ENCODE assay signal across 23 mouse cellular contexts in the genomic region with DNA sequence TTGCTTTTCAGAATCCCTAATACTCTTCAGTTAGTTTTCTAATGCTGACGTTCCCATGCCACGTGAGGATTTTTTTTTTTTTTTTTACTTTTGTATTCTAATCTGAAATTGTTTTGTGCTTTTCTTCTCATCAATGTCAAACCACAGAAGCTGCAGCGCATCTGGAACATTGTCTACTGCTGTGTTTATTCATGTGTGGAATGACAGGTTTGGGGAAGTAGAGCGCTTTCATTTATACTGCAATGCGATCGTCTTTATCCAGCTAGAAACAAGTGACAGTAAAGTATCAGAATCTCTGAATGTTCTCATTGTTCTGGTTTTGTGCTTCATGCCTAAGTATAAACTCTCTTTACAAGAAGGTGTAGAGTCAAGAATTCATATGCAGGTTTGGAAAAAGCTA. TPM values are rescaled to one million over a fixed set of nuclear protein-coding genes. Genes with fewer than 3 reads are reported as not detected.
A peak's percentile ranks its signal among the peaks of the same experiment; 100 is the strongest.
DNase-seq lines count a peak whose midpoint lies in the region; ATAC-seq and TF ChIP-seq lines count a peak whose summit lies in the region.
"Had no signal": no experiment of that assay in that cellular context is flagged by ENCODE, and none has a peak within 500 bp of the region (broad histone marks: within the 10 kb centered on the region; RNA-seq: fewer than 3 reads in every experiment).

No protein-coding gene starts in this region.

- no peak for TF ChIP-seq CTCF in liver, postnatal 0 days (IDR thresholded peaks at IDR 0.05; ENCODE audit: low read depth)
- no peak for TF ChIP-seq CTCF in layer of hippocampus, adult 2 months (conservative IDR thresholded peaks at IDR 0.05)

- H3K4me3 ChIP-seq in liver, postnatal 0 days (ENCODE audit: low read depth, low read length): no peak overlapping the region
- H3K4me3 ChIP-seq in liver, embryonic 11.5 days (ENCODE audit: low read depth, low read length): no peak overlapping the region
- H3K4me3 ChIP-seq in layer of hippocampus, adult 2 months: no peak overlapping the region
- H3K4me3 ChIP-seq: embryonic facial prominence, embryonic 10.5 days; embryonic facial prominence, embryonic 12.5 days; forebrain, embryonic 12.5 days had no signal

- no peaks in the 10 kb centered on the region for H3K36me3 ChIP-seq in liver, postnatal 0 days (replicated peaks; ENCODE audit: insufficient read depth, low read length)
- H3K36me3 ChIP-seq in liver, embryonic 11.5 days (ENCODE audit: control insufficient read depth, insufficient read depth, low read length): no peaks in the 10 kb centered on the region
- H3K36me3 ChIP-seq: embryonic facial prominence, embryonic 10.5 days; embryonic facial prominence, embryonic 12.5 days; forebrain, embryonic 12.5 days had no signal

- H3K9ac ChIP-seq in liver, postnatal 0 days (replicated peaks): no peak overlapping the region
- no peak overlapping the region for H3K9ac ChIP-seq in liver, embryonic 11.5 days (ENCODE audit: low read depth, low read length)
- H3K9ac ChIP-seq: embryonic facial prominence, embryonic 12.5 days; forebrain, embryonic 12.5 days had no signal

- no peaks in the 10 kb centered on the region for H3K27me3 ChIP-seq in liver, postnatal 0 days (ENCODE audit: insufficient read depth, low read length)
- H3K27me3 ChIP-seq in liver, embryonic 11.5 days (replicated peaks; ENCODE audit: control insufficient read depth, insufficient read depth, low read length): no peaks in the 10 kb centered on the region
- H3K27me3 ChIP-seq: embryonic facial prominence, embryonic 12.5 days; forebrain, embryonic 12.5 days had no signal

- WGBS in liver, postnatal 0 days (ENCODE audit: insufficient replicate concordance): 75% methylated on average over 6 of the region's 6 CpGs
- 91% methylated on average over 6 of the region's 6 CpGs for WGBS in liver, embryonic 11.5 days

- H3K27ac ChIP-seq in liver, postnatal 0 days (ENCODE audit: low read depth): peak overlapping the region; percentile 34; the same call in 1 of the 2 replicates
- H3K27ac ChIP-seq in liver, embryonic 11.5 days (ENCODE audit: low read depth, low read length): no peak overlapping the region
- H3K27ac ChIP-seq in layer of hippocampus, adult 2 months: no peak overlapping the region
- H3K27ac ChIP-seq: embryonic facial prominence, embryonic 10.5 days; embryonic facial prominence, embryonic 12.5 days; forebrain, embryonic 12.5 days had no signal

- no peak for DNase-seq in liver, postnatal 0 days
- DNase-seq in liver, embryonic 11.5 days (ENCODE audit: low spot score): no peak
- DNase-seq in A20 (ENCODE audit: low read depth, low spot score): peak; percentile 88
- DNase-seq in B cell, adult 2 months: peak; percentile 13 to 28
- no peak for DNase-seq in retina, embryonic 14.5 days (ENCODE audit: low spot score)
- DNase-seq in heart, postnatal 4 days: no peak
- no peak for DNase-seq in layer of hippocampus, adult 2 months (ENCODE audit: low spot score in 2 of 2)
- DNase-seq: adrenal gland, adult 2 months; adrenal gland, postnatal 10 days; adrenal gland, postnatal 25 days; cerebellum, adult 11-12 months; cerebellum, adult 2 months; cerebellum, adult 9-10 months; cerebellum, postnatal 10 days; cerebellum, postnatal 25 days had no signal

- no peak for TF ChIP-seq EP300 in liver, postnatal 0 days (IDR thresholded peaks at IDR 0.05; ENCODE audit: low read depth)

- no peak overlapping the region for H3K4me2 ChIP-seq in liver, postnatal 0 days (ENCODE audit: low read depth, low read length)
- no peak overlapping the region for H3K4me2 ChIP-seq in liver, embryonic 11.5 days
- H3K4me2 ChIP-seq: embryonic facial prominence, embryonic 12.5 days; forebrain, embryonic 12.5 days had no signal

- 0 out of 2 replicates have a peak, but pooled peaks cover 2% of the 10 kb centered on the region for H3K9me3 ChIP-seq in liver, postnatal 0 days (ENCODE audit: low read length)
- no peaks in the 10 kb centered on the region for H3K9me3 ChIP-seq in liver, embryonic 11.5 days (ENCODE audit: control insufficient read depth, low read length)
- H3K9me3 ChIP-seq: embryonic facial prominence, embryonic 10.5 days; embryonic facial prominence, embryonic 12.5 days; forebrain, embryonic 12.5 days had no signal

- H3K4me1 ChIP-seq in liver, postnatal 0 days (ENCODE audit: insufficient read depth): no peaks in the 10 kb centered on the region
- 0 out of 2 replicates have a peak, but pooled peaks cover under 1% of the 10 kb centered on the region for H3K4me1 ChIP-seq in liver, embryonic 11.5 days (replicated peaks; ENCODE audit: control insufficient read depth, insufficient read depth, low read length)
- H3K4me1 ChIP-seq: embryonic facial prominence, embryonic 10.5 days; embryonic facial prominence, embryonic 12.5 days; forebrain, embryonic 12.5 days had no signal

- no peak for ATAC-seq in liver, postnatal 0 days
- no peak for ATAC-seq in liver, embryonic 11.5 days (replicated peaks; ENCODE audit: low FRiP score)
- peak; percentile 63; the same call in 1 of the 2 replicates for ATAC-seq in neutrophil, adult 5-6 weeks (ENCODE audit: extremely low read depth, insufficient number of reproducible peaks, low FRiP score, poor library complexity, severe bottlenecking)
- ATAC-seq: forebrain, embryonic 14.5 days; forebrain, embryonic 16.5 days had no signal

RNA-seq across cellular contexts. Expression of a gene that starts 56.4 kb away (rescaled TPM):
- not detected in 2 replicates for polyA plus RNA-seq in liver, postnatal 0 days (2015; fragmentation: Nextera tagmentation; extraction: Ambion mirVana)
- polyA plus RNA-seq in liver, embryonic 11.5 days (2014; fragmentation: Nextera tagmentation; extraction: Ambion mirVana): 0.13 and 0.26 TPM in 2 replicates
- not detected in 2 replicates for total RNA-seq in neutrophil, adult 5-6 weeks (2017)
- total RNA-seq in heart, postnatal 4 days (2021): 1 to 10 TPM; 3.5 to 3.9 TPM
- total RNA-seq in layer of hippocampus, adult 2 months (2021): 1 to 10 TPM; 5.6 to 6.4 TPM
- total RNA-seq: adrenal gland, adult 2 months; ES-E14; MEL had no signal

Comparison
In these comparisons a context has a peak if more than half of its experiments do, and no peak if none do; other contexts are left out.
1. DNase-seq: peak in A20 (single experiment) and B cell, adult 2 months (2 of 2); none in liver, postnatal 0 days (single experiment), liver, embryonic 11.5 days (single experiment), retina, embryonic 14.5 days (single experiment), heart, postnatal 4 days (single experiment) and layer of hippocampus, adult 2 months (0 of 2).